Mouse (Mus musculus) small intestine, adult 2 months (tissue): ENCODE measurements around the gene Zfp219. TPM values are rescaled to one million over a fixed set of nuclear protein-coding genes. Genes with fewer than 3 reads are reported as not detected.
"Not testable (repeated sequence)": the region's sequence is repeated elsewhere in the genome, so short reads cannot be mapped to it uniquely, and the experiment has no call there.

Source experiments
- H3K27ac ChIP-seq: fragments of 200-500 bp; 2 replicates; pipeline ENCODE4 v1.5.1; 2012; ENCODE audit warnings: low read depth, low read length, control low read depth, inconsistent platforms; ENCODE audit not compliant: insufficient read depth
- H3K27me3 ChIP-seq: fragments of 200-500 bp; 2 replicates; pipeline ENCODE4 v1.6.1; 2012; ENCODE audit warnings: mild to moderate bottlenecking, moderate library complexity, low read length, inconsistent platforms; ENCODE audit not compliant: control insufficient read depth, insufficient read depth
- H3K36me3 ChIP-seq: fragments of 200-500 bp; 2 replicates; pipeline ENCODE4 v1.6.1; 2012; ENCODE audit warnings: mild to moderate bottlenecking, low read length, control low read depth, inconsistent platforms; ENCODE audit not compliant: control insufficient read depth, insufficient read depth
- H3K4me1 ChIP-seq: fragments of 200-500 bp; 2 replicates; pipeline ENCODE4 v1.6.1; 2012; ENCODE audit warnings: low read length, inconsistent platforms, mixed read lengths; ENCODE audit not compliant: control insufficient read depth, insufficient read depth, insufficient read length
- H3K4me3 ChIP-seq: fragments of 200-500 bp; 2 replicates; pipeline ENCODE4 v1.5.1; 2012; ENCODE audit warnings: low read depth, mild to moderate bottlenecking, control low read depth, inconsistent platforms, low read length, moderate library complexity
- CTCF ChIP-seq: fragments of 200-500 bp; IDR thresholded peaks from 2 replicates; pipeline ENCODE4 v1.5.1; 2012; ENCODE audit warnings: low read depth, mild to moderate bottlenecking, control low read depth, inconsistent platforms, low read length, moderate library complexity, mixed read lengths; ENCODE audit not compliant: insufficient replicate concordance, insufficient read length; ENCODE audit errors: extremely low read depth
- POLR2A ChIP-seq: fragments of 200-500 bp; IDR thresholded peaks from 2 replicates; pipeline ENCODE4 v1.6.1; 2012; ENCODE audit warnings: low read depth, mild to moderate bottlenecking, control low read depth, inconsistent platforms, low read length, moderate library complexity
- WGBS: fragments of 180-500 bp; shearing (Covaris S2); methylation state at CpG from one replicate; pipeline ENCODE4 v1.1.7; 2018; 5-methylcytosine and 5-hydroxymethylcytosine counted together
- polyA plus RNA-seq: library from polyadenylated mRNA; depleted of rRNA; stranded (reverse); fragments of >200 nt; gene quantifications from 2 replicates; pipeline ENCODE4 v1.2.3, GENCODE M21; 2012

The Zfp219 gene
- polyA plus RNA-seq, 1 experiment = 72.7 TPM

- H3K27ac ChIP-seq = no peak overlapping the region
These were observed 24.6 kb upstream of the Zfp219 start for GRCm38 (mm10) chr14:52044901-52045678.

GRCm38 (mm10) chr14:52043446-52043845, 22.9 kb upstream of the Zfp219 start:
- H3K27me3 ChIP-seq = no peaks in the 10 kb centered on the region
- no peak overlapping the region for H3K27ac ChIP-seq
- 72% methylated on average over 6 of the region's 6 CpGs for WGBS
- no peak for TF ChIP-seq CTCF
- TF ChIP-seq POLR2A = no peak
- no peak overlapping the region for H3K4me3 ChIP-seq
- no peaks in the 10 kb centered on the region; the same call in 1 of the 2 replicates for H3K4me1 ChIP-seq
- no peaks in the 10 kb centered on the region for H3K36me3 ChIP-seq

More at GRCm38 (mm10) chr14:52044901-52045678, 24.6 kb upstream of the Zfp219 start:
- Histone ChIP-seq H3K4me1 (no peaks in the 10 kb centered on the region), H3K27me3 (no peaks in the 10 kb centered on the region), H3K4me3 (no peak overlapping the region), H3K36me3 (no peaks in the 10 kb centered on the region)
- WGBS = 4% methylated on average over 8 of the region's 8 CpGs
- TF ChIP-seq CTCF = no peak
- no peak for TF ChIP-seq POLR2A

GRCm38 (mm10) chr14:52042359-52042758, 21.8 kb upstream of the Zfp219 start, which contains the start of gene Olfr221:
Gene Olfr221 (minus strand): TSS chr14:52042459.
- WGBS = 64% methylated on average over 3 of the region's 3 CpGs
- not testable (repeated sequence) for H3K4me3 ChIP-seq, H3K4me1 ChIP-seq, H3K27ac ChIP-seq, H3K27me3 ChIP-seq, H3K36me3 ChIP-seq

- H3K36me3 ChIP-seq = no peaks in the 10 kb centered on the region
- no peak overlapping the region for H3K4me3 ChIP-seq
- 22% methylated on average over 5 of the region's 5 CpGs for WGBS
- no peak overlapping the region for H3K27ac ChIP-seq
- H3K4me1 ChIP-seq = no peaks in the 10 kb centered on the region; the same call in 1 of the 2 replicates
- no peaks in the 10 kb centered on the region for H3K27me3 ChIP-seq
- no peak for TF ChIP-seq POLR2A
- TF ChIP-seq CTCF = no peak
These were observed 18.8 kb upstream of the Zfp219 start for GRCm38 (mm10) chr14:52039332-52039731.

GRCm38 (mm10) chr14:52035926-52036325, 15.4 kb upstream of the Zfp219 start:
- Histone ChIP-seq H3K27me3 (no peaks in the 10 kb centered on the region), H3K27ac (no peak overlapping the region), H3K36me3 (no peaks in the 10 kb centered on the region), H3K4me3 (no peak overlapping the region), H3K4me1 (no peaks in the 10 kb centered on the region; the same call in 1 of the 2 replicates)
- no peak for TF ChIP-seq POLR2A
- TF ChIP-seq CTCF = no peak
- WGBS = 81% methylated on average over 6 of the region's 6 CpGs

GRCm38 (mm10) chr14:52026342-52026741, 5.8 kb upstream of the Zfp219 start:
- 85% methylated on average over 4 of the region's 4 CpGs for WGBS
- TF ChIP-seq POLR2A (no peak), CTCF (no peak)
- no peak overlapping the region for H3K27ac ChIP-seq

GRCm38 (mm10) chr14:52024133-52024532, 3.6 kb upstream of the Zfp219 start:
- H3K36me3 ChIP-seq = no peaks in the 10 kb centered on the region
- no peak overlapping the region for H3K27ac ChIP-seq
- no peak for TF ChIP-seq POLR2A
- no peak for TF ChIP-seq CTCF
- H3K4me3 ChIP-seq = no peak overlapping the region
- WGBS = 70% methylated on average over 2 of the region's 2 CpGs
- H3K27me3 ChIP-seq = no peaks in the 10 kb centered on the region
- H3K4me1 ChIP-seq = peaks cover 4% of the 10 kb centered on the region; the same call in 1 of the 2 replicates

More at GRCm38 (mm10) chr14:52026342-52026741, 5.8 kb upstream of the Zfp219 start:
- H3K4me1 ChIP-seq = peaks cover 4% of the 10 kb centered on the region; the same call in 1 of the 2 replicates
- no peaks in the 10 kb centered on the region for H3K36me3 ChIP-seq
- no peak overlapping the region for H3K4me3 ChIP-seq
- no peaks in the 10 kb centered on the region for H3K27me3 ChIP-seq
